8 mouse cellular contexts compared by ENCODE assay signal in genomic region chr17:34982328-34982727, GRCm38 (mm10). TPM values are rescaled to one million over a fixed set of nuclear protein-coding genes. Genes with fewer than 3 reads are reported as not detected.
A peak's percentile ranks its signal among the peaks of the same experiment; 100 is the strongest.
DNase-seq lines count a peak whose midpoint lies in the region; ATAC-seq and TF ChIP-seq lines count a peak whose summit lies in the region.

No protein-coding gene starts in this region.

- peaks cover 4% of the 10 kb centered on the region; the same call in 1 of the 2 replicates for H3K4me1 ChIP-seq in spleen, adult 2 months (ENCODE audit: control insufficient read depth, insufficient read depth, insufficient read length)
- peaks cover 26% of the 10 kb centered on the region for H3K4me1 ChIP-seq in forebrain, embryonic 10.5 days
- H3K4me1 ChIP-seq in liver, embryonic 12.5 days = peaks cover 45% of the 10 kb centered on the region
- peaks cover 13% of the 10 kb centered on the region for H3K4me1 ChIP-seq in stomach, embryonic 15.5 days

- no peak for TF ChIP-seq CTCF in spleen, adult 2 months (IDR thresholded peaks at IDR 0.05; ENCODE audit: extremely low read depth, insufficient read depth, insufficient read length, insufficient replicate concordance)

- peak overlapping the region; percentile 80 for H3K4me2 ChIP-seq in liver, embryonic 12.5 days
- H3K4me2 ChIP-seq in stomach, embryonic 15.5 days = peak overlapping the region; percentile 85

- DNase-seq in spleen, adult 2 months (ENCODE audit: low read depth in 1 of 2, low spot score in 2 of 2) = no peak
- no peak for DNase-seq in spleen, adult 12 weeks (ENCODE audit: low spot score)
- DNase-seq in forebrain, embryonic 10.5 days (ENCODE audit: extremely low spot score, low spot score) = no peak
- DNase-seq in urinary bladder, postnatal 10 days (ENCODE audit: low spot score) = no peak
- no peak for DNase-seq in kidney, adult 9 months
- no peak for DNase-seq in right cerebral cortex, adult 18-20 months

- H3K27me3 ChIP-seq in spleen, adult 2 months (ENCODE audit: control insufficient read depth, insufficient read depth, low read length) = no peaks in the 10 kb centered on the region
- H3K27me3 ChIP-seq in forebrain, embryonic 10.5 days (ENCODE audit: poor library complexity, severe bottlenecking) = no peaks in the 10 kb centered on the region
- no peaks in the 10 kb centered on the region for H3K27me3 ChIP-seq in liver, embryonic 12.5 days (replicated peaks)
- H3K27me3 ChIP-seq in stomach, embryonic 15.5 days (replicated peaks) = no peaks in the 10 kb centered on the region

- peak overlapping the region; percentile 99; the same call in 1 of the 2 replicates for H3K27ac ChIP-seq in spleen, adult 2 months (ENCODE audit: insufficient read depth, low read length)
- H3K27ac ChIP-seq in forebrain, embryonic 10.5 days = peak overlapping the region; percentile 100
- H3K27ac ChIP-seq in liver, embryonic 12.5 days = peak overlapping the region; percentile 94
- H3K27ac ChIP-seq in stomach, embryonic 15.5 days = peak overlapping the region; percentile 99

- no peaks in the 10 kb centered on the region for H3K9me3 ChIP-seq in forebrain, embryonic 10.5 days
- H3K9me3 ChIP-seq in liver, embryonic 12.5 days (replicated peaks) = no peaks in the 10 kb centered on the region
- no peaks in the 10 kb centered on the region for H3K9me3 ChIP-seq in stomach, embryonic 15.5 days

- WGBS in spleen, adult 2 months = under 1% methylated on average over 15 of the region's 15 CpGs
- under 1% methylated on average over 15 of the region's 15 CpGs for WGBS in forebrain, embryonic 10.5 days
- WGBS in liver, embryonic 12.5 days (ENCODE audit: insufficient replicate concordance) = under 1% methylated on average over 15 of the region's 15 CpGs
- under 1% methylated on average over 15 of the region's 15 CpGs for WGBS in stomach, embryonic 15.5 days

- ATAC-seq in liver, embryonic 12.5 days = no peak
- ATAC-seq in stomach, embryonic 15.5 days (ENCODE audit: insufficient read depth, low FRiP score, low read depth) = no peak

- peak overlapping the region; percentile 88 for H3K9ac ChIP-seq in liver, embryonic 12.5 days
- H3K9ac ChIP-seq in stomach, embryonic 15.5 days = peak overlapping the region; percentile 64

- peaks cover 7% of the 10 kb centered on the region; the same call in 1 of the 2 replicates for H3K36me3 ChIP-seq in spleen, adult 2 months (ENCODE audit: control insufficient read depth, insufficient read depth, low read length)
- peaks cover 48% of the 10 kb centered on the region for H3K36me3 ChIP-seq in forebrain, embryonic 10.5 days (replicated peaks)
- H3K36me3 ChIP-seq in liver, embryonic 12.5 days = peaks cover 38% of the 10 kb centered on the region
- H3K36me3 ChIP-seq in stomach, embryonic 15.5 days = peaks cover 10% of the 10 kb centered on the region

- peak overlapping the region; percentile 99 for H3K4me3 ChIP-seq in spleen, adult 2 months (ENCODE audit: extremely low read depth, insufficient read depth, insufficient read length)
- peak overlapping the region; percentile 96 for H3K4me3 ChIP-seq in forebrain, embryonic 10.5 days
- peak overlapping the region; percentile 83 for H3K4me3 ChIP-seq in liver, embryonic 12.5 days
- H3K4me3 ChIP-seq in stomach, embryonic 15.5 days (replicated peaks) = peak overlapping the region; percentile 69

- no peak for TF ChIP-seq POLR2A in spleen, adult 2 months (IDR thresholded peaks at IDR 0.05; ENCODE audit: low read depth, low read length)

RNA-seq across cellular contexts. Expression of gene Lsm2, which starts 0.7 kb away (rescaled TPM):
- polyA plus RNA-seq in spleen, adult 2 months (2012; rRNA removed) = 60.7 and 65.2 TPM in 2 replicates
- polyA plus RNA-seq in forebrain, embryonic 10.5 days (2016; fragmentation: Nextera tagmentation; extraction: Ambion mirVana) = 363 and 375 TPM in 2 replicates
- polyA plus RNA-seq in liver, embryonic 12.5 days (2016; fragmentation: Nextera tagmentation; extraction: Ambion mirVana) = 202 and 215 TPM in 2 replicates
- polyA plus RNA-seq in stomach, embryonic 15.5 days (2015; fragmentation: Nextera tagmentation; extraction: Ambion mirVana) = 175 and 182 TPM in 2 replicates

RNA-seq across cellular contexts. Expression of gene Hspa1l, which starts 9.8 kb away (rescaled TPM):
- 0.05 and 0.06 TPM in 2 replicates for polyA plus RNA-seq in spleen, adult 2 months (2012; rRNA removed)
- 1.1 TPM in 2 replicates for polyA plus RNA-seq in forebrain, embryonic 10.5 days (2016; fragmentation: Nextera tagmentation; extraction: Ambion mirVana)
- polyA plus RNA-seq in liver, embryonic 12.5 days (2016; fragmentation: Nextera tagmentation; extraction: Ambion mirVana) = 0.38 and 0.49 TPM in 2 replicates
- polyA plus RNA-seq in stomach, embryonic 15.5 days (2015; fragmentation: Nextera tagmentation; extraction: Ambion mirVana) = 0.49 and 0.89 TPM in 2 replicates

RNA-seq across cellular contexts. Expression of gene Hspa1a, which starts 10.4 kb away (rescaled TPM):
- polyA plus RNA-seq in spleen, adult 2 months (2012; rRNA removed) = 4.2 and 6.7 TPM in 2 replicates
- 0.94 and 2.1 TPM in 2 replicates for polyA plus RNA-seq in forebrain, embryonic 10.5 days (2016; fragmentation: Nextera tagmentation; extraction: Ambion mirVana)
- polyA plus RNA-seq in liver, embryonic 12.5 days (2016; fragmentation: Nextera tagmentation; extraction: Ambion mirVana) = 2.8 and 5.0 TPM in 2 replicates
- polyA plus RNA-seq in stomach, embryonic 15.5 days (2015; fragmentation: Nextera tagmentation; extraction: Ambion mirVana) = 9.9 and 12.1 TPM in 2 replicates

RNA-seq across cellular contexts. Expression of gene Gm20481, which starts 12.6 kb away (rescaled TPM):
- polyA plus RNA-seq in spleen, adult 2 months (2012; rRNA removed) = not detected in 2 replicates
- polyA plus RNA-seq in forebrain, embryonic 10.5 days (2016; fragmentation: Nextera tagmentation; extraction: Ambion mirVana) = not detected in 2 replicates
- 0.73 TPM in 1 of 2 replicates, not detected in the other for polyA plus RNA-seq in liver, embryonic 12.5 days (2016; fragmentation: Nextera tagmentation; extraction: Ambion mirVana)
- not detected in 2 replicates for polyA plus RNA-seq in stomach, embryonic 15.5 days (2015; fragmentation: Nextera tagmentation; extraction: Ambion mirVana)

RNA-seq across cellular contexts. Expression of gene Vars, which starts 18.5 kb away (rescaled TPM):
- 489 and 697 TPM in 2 replicates for polyA plus RNA-seq in spleen, adult 2 months (2012; rRNA removed)
- polyA plus RNA-seq in forebrain, embryonic 10.5 days (2016; fragmentation: Nextera tagmentation; extraction: Ambion mirVana) = 229 and 234 TPM in 2 replicates
- polyA plus RNA-seq in liver, embryonic 12.5 days (2016; fragmentation: Nextera tagmentation; extraction: Ambion mirVana) = 208 and 211 TPM in 2 replicates
- polyA plus RNA-seq in stomach, embryonic 15.5 days (2015; fragmentation: Nextera tagmentation; extraction: Ambion mirVana) = 119 and 124 TPM in 2 replicates
